Mouse (Mus musculus): ENCODE results near the gene Fabp3.
A peak's percentile ranks its signal among the peaks of the same experiment; 100 is the strongest.

The Fabp3 gene

DNA sequence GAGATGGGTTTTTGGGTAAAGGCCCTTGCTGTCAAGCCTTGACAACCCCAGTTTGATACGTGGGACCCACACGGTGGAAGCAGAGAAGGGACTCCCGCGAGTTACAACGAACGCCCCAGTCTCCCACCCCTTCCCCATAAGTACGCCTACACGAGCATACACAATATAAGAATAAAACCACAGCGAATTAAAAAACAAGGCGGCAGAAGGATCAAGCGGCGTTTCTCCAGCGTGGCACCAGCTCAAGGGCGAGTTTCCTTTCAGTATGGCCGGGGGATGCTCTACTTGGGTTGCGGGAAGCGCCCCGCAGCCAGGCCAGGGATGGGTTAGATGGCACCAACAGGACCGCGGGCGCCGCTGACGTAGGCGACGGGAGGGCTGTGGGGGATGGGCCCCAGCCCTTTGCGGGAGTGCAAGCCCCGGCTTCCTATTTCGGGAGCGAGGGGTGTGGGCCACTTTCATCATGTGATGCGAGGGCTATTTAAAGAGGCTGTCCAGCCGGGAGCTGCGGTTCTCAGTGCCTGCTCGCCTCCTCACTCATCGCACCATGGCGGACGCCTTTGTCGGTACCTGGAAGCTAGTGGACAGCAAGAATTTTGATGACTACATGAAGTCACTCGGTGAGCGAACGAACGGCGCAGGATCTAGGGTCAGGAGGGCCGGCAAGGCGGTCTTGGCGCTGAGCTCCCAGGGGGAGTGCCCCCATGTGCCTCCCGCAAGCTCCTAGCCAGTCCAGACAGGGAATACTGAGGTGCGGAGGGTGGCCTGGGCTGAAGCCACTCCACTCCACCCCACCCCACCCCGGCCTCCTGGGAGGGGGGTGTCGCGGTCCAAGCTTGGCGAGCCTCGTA is at the start of gene Fabp3, which contains the start of gene Gm10570:
Gene Fabp3, plus strand, starts transcription at position 365 of the 851 bp plus-strand sequence.
Gene Gm10570, minus strand, starts transcription at position 444 of the 851 bp plus-strand sequence.
- DNase-seq = peak; percentile 48

DNA sequence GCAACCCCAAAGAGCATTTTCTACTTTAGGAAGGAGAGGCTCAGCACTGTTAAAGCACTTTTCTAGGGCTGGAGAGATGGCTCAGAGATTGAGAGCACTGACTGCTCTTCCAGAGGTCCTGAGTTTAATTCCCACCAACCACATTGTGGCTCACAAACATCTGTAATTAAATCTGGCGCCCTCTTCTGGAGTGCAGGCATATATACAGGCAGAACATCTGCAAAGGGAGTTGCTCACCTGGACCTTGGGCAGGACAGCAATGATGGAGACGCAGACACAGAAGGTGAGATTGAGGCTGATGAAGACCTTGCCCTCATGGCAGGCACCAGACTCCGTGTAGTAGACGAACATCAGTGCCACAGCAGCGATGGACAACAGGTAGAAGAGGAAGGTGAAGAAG is 48.0 kb upstream of the Fabp3 start:
- DNase-seq = no peak

DNA sequence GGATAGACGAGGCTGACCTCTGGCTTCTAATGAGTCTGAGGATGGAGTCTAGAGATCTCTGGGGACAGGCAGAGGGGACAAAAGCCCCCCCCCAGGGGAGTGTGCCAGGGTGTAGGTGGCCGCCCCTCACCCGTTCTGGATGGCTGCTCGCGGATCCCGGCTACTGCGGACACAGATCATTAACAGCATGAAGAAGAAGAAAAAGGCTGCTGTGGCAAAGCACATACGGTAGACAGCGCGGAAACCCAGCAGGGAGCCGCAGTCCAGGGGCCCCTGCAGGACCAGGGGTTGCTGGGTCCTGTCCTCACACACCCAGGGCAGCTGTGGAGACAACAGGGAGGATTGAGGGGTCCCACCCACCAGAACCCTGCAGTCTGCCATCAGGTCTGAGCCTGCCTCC is 44.3 kb upstream of the Fabp3 start:
- DNase-seq = no peak

DNA sequence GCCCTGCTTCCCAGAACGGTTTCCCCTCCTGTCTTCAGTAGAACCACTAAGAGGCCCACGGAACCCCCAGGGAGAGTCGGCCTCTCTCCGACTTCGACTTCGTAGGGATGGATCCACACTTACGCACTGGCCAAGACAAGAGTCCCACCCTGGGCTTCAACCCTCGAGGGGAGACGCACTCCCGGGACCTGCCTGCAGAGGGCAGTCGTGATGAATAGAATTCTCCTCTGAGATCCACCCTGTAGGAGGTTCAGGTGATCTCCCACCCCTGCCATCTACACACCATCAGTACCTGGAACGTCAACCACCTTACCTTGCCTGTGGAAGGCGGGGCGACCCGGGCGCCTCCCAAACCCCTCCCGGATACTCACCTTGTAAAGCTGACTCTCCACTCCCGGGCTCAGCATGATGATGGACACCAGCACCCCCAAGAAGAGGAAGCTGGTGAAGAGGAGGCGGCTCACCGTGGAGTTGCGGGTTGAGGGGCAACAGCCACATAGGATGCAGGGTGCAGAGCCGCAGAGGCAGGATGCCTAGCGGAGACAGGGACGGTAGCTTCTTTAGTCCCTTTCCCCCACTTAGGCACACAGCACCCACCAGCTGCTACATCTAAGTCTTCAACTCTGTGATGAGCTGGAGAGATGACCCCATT is 43.6 kb upstream of the Fabp3 start:
- DNase-seq = peak; percentile 76

DNA sequence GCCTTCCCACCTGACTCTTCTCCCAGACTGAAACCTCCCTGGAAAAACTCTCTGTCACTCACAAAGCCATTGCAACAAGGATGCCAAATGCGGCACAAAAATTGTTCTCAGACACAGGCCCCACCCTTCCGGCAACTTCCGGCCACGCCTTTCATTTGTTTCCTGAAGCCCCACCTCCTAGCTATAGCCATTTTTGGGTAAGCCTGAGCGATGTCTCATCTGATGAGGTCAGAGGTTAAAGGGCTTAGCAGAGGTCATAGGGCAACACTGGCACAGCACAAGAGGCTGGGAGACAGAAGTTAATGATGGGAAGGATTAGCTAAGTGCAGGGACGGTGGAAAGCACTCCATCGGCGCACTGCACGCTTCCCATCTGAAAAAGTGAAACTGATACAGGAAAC is 41.8 kb upstream of the Fabp3 start:
- peak; percentile 43 for DNase-seq

DNA sequence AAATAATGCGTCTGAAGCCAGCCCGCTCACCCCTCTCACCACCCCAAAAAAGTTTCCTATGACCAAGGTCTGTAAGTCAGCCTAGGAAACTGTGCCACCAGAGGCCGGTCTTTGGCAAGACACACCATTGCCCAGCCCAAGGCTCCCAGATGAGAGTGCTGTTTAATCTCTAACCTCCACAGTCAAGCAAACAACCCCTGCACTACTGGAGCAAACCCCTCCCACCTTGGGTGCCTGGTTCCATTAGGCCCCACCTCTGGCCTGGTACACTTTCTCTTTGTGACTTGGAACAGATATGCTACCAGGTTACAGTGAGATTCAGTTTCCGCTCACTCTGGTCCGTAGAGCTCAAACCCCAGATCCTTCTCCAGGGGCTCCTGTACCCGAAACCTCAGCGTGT is 41.3 kb upstream of the Fabp3 start:
- peak; percentile 57 for DNase-seq

DNA sequence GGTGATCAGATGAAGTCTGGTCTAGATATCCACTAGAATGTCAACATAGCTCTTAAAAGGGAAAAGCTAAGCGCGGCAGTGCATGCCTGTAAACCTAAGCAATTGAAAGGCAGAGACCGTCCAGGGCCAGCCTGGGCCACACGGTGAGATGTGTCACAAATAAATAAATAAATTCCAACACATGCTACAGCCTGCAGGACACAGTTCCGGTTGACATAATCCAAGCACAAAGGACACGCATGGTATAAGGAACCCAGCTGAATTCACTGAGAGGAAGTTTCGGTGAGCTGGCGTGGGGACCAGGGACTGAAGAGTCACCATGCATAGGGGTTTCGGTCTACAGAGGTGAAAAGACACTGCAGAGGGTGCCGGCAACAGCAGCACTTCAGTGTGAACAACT is 39.7 kb upstream of the Fabp3 start:
- DNase-seq = no peak

DNA sequence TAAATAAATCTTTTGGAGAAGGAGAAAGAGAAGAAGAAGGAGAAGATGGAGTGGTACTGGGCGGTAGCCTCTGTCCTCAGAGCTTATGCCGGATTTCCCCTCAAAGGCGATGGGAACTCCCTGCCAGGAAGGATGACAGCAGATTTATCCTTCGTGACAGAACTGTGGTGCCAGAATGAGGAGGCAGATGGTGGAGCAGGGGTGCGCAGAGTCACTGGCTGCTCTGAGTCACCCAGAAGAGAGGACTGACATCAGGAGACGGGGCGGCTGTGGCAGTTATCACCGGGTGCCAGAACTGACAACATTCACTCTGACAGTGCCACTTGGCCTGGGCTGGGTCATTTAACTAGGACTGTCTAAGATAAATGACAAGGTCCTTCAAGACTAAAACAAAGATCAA is 38.3 kb upstream of the Fabp3 start:
- DNase-seq = peak; percentile 34

DNA sequence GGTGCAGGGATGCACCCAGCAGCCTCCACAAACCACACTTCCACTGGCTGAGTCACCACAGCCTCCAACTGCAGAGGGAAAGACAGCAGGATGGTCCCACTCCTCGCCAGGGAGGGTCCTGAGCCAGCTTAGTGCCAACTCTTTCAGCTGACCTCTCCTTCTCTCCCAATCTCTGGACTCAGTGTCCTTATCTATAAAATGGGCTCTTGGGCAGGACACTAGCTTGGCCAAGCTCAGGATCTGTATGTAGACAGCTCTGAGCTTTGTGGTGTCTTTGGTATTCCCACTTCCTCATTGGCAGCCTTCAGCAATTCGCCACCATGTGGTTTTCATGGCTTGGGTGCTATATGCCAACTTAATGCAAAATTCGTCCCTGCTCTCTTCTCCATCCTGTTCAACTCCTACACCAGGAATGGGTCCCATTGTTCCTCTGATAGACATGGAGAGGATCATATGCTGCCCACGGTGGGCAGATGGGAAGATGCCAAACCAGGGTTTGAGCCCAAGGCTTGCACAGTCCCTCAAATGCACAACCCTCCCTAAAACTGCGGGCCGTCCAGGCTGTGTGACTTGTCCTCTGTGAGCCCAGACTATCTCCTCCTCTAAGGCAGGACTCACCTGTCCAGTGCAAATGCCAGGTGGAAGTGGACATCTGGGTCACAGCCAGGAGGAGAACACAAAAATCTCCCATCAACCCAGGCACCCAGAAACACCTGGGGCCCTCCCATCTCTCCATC is 37.6 kb upstream of the Fabp3 start:
- no peak for DNase-seq

DNA sequence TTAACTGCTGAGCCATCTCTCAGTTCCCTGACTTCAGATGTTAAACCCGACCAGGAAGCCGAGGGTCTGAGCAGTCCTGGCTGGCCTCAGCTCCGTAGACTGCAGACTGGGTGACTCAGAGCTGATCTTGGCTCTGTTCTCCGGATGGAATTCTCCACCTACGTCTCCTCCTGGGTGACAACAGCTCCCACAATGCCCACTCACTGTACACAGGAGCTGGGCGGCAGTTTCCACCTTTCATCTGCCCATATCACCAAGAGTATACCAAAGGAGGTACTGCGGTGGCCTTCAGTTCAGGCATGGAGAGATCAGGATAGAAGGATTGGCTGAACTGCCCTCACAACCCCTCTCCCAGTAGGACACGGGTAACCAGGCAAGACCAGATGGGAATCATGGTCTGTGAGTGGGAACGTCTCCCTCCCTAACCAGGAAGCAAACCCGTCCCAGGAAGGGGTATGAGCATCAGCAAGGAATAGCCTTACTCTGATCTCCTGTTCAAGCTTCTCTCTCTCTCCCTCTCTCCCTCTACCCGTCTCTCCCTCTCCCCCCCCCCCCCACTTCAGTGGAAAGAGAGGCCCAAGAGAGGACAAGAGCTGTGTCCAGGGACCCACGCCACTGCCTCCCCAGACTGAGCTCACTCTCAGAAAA is 34.6 kb upstream of the Fabp3 start:
- no peak for DNase-seq

DNA sequence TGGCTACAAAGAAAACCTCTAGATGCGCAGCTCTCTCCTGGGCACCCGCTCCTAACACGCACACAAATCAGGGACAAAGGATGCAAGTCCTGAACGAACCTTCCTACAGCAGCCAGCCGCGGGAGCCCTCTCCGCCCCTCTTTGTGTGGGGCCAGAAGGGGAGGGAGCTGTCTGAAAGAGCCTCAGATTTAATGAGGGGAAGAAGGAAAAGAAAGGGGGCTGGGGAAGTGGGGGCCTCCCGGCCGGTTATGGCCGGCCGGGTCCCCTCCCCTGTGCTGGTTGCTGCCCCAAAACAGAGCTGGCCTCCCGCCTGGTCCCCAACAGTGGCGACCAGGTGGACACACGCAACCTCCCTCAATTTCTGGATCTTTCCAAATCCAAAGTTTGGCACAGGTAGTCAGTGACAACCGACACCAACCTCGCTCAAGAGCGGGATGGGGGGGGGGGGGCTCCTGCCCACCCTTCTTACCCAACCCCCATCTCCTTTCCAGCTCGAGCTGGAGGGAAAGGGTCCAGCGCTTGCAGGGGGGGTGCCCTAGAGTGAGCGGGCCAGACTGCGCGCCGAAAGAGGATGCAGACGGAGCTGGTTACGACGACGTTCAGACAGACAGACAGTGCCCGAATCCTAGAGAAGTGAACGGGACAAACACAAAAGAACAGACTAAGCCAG is 33.9 kb upstream of the Fabp3 start:
- DNase-seq = no peak

DNA sequence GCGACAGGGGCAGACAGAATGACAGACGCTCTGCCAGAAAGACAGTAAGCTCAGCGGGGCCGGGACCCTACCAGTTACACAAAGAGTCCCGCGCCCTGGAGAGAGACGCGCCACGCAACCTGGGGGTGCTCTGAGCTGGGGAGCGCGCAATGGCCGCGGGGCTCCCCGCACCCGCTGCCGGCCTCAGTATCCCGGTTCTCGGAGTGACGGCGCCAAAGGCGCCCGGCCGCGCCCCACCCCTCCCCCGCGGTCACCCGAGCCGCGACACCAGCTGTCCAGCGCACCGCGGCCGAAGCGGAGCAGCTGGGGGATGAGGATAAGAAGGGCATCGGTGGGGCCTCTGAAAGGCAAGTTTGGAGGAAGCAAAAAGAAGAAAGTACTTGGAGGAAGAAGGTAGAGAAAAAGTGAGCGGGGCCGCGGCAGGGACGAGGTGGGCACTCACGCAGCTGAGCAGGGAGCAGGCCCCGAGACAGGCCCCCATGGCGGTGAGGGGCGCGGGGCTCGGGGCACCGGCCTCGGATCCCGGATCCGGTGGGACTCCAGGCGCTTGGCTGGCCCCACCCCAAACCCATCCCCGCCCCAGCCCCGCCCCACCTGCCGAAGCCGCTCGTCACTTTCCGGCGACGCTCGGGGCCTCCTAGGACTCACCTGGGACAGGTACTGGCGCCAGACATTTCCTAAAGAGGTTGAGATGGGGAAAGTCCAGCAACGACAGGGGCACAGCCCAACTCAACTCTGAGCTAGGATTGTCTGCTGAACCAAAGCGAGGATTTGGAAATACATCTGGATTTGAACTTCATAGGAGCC is 33.2 kb upstream of the Fabp3 start:
- no peak for DNase-seq

DNA sequence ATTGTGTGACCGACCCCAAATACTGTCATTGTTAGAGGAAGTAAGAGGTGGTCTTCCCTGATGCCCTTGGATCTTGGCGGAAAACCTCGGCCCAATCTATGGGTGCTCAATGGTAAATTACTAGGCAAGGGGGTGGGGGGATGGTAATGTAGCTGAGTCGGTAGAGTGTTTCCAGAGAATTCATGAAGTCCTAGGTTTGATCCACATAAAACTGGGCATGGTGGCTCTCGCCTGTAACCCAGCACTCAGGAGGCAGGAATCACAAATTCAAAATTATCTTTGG is 32.6 kb upstream of the Fabp3 start:
- DNase-seq = no peak

DNA sequence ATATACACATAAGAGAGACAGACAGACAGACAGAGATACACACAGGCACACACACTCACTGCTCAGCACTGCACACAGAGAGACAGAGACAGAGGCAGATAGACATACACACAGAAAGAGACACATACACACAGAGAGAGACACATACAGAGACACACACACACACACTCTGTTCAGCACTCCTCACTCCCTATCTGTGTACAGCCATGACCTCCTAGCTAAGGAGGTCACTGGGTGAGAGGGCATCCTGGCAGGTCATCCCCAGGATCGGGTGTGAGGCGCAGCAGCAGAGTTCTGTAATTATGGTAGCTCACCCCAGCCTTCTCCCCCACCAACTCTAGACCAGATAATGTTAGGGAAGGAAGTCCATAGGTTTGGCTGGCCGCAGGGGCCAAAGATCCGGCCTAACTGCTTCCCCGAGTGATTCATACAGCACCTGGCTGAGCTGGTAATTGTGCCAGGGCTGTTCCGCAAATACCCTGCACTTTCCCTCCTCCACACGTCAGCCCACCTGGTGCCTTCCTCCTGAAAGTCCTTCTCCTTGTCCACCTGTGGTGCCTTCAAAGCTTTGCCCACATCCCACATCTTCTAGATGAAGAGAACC is 31.7 kb upstream of the Fabp3 start:
- DNase-seq = no peak

DNA sequence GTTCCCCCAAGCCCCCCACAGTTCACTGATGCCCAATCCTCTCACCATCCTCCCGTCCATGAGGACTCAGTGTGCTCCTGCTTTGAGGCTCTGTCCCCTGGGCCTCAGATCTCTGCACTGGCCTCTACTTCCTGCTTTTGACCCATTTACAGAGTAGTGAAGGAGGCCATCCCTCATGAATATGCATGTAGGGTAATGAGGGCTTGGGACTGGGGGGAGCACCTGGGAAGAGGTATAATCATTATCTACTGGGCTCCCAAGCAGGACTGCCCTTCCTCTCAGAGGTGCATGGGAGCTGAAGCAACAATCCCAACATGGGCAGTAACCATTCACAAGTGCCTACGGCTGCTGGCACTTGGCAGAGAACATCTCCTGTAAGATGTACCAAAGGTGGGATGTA is 29.3 kb upstream of the Fabp3 start, which contains the start of gene Serinc2:
Gene Serinc2, minus strand, starts transcription at position 101 of the 400 bp plus-strand sequence.
- no peak for DNase-seq

DNA sequence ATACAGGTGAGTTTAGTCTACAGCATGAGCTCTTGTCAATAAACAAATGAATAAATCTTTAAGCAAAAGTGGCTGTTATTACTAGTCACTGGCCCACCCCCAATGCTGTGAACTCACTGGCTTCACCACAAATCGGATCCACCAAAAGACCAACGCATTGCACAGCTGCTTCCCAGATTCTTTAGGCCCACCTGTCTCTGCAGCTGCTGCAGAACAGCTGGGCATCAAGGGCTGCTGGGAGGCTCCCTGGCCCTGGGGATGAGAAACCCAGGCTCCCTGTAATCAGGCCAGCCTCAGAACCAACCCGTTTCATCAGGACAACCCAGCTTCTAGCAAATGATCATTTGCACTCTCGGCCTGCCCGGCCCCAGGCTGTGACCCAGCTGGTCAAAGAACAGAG is 25.5 kb upstream of the Fabp3 start:
- DNase-seq = no peak

DNA sequence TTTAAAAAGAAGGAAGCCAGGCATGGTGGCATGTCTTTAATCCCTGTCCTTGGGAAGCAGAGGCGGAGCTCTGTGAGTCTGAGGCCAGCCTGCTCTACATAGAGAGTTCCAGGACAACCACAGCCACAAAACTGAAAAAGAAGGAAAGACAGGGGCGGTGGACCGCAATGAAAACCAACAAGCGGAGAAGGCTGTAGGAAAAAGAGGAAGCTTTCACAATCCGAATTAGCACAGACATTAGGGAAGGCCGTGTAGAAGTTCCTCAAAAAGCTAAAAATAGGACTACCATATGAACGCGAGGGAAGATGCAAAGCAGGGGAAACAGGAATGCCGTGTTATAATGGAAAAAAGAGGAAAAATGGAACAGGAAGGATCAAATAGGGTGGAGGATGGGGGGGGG is 24.6 kb upstream of the Fabp3 start:
- DNase-seq = no peak

DNA sequence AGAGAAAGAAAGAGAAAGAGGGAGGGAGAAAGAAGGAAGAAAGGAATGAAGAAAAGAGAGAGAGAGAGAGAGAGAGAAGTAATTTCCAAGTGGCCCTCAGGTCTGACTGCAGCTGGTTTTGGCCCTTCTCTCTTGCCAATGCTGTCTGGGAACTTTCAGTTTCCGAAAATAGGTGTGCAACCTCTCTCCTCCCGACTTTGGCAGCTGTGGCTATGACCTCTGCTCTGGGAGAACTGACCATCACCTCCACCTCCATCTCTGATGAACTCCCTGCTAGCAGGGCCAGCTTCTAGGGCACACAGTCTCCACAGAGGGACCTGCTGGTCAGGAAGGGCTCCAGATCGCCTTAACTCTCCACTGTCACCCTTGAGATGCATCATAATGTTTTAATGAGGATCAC is 21.9 kb upstream of the Fabp3 start:
- DNase-seq = no peak

DNA sequence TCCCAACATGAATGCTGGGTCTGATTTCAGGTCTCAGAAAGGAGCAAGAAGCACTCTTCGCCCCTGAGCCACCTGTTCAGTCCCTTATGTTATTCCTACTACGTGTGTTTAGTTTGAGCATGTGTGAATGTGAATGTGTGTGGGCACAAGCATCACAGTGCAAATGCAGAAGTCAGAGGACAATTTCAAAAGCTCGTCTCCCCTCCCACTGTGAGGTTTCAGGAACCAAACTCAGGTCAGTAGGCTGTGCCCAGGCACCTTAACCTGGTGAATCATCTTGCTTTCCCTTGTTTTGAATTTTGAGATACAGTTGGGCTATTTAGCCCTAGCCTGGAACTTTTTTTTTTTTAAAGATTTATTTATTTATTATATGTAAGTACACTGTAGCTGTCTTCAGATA is 18.6 kb upstream of the Fabp3 start:
- DNase-seq = no peak

DNA sequence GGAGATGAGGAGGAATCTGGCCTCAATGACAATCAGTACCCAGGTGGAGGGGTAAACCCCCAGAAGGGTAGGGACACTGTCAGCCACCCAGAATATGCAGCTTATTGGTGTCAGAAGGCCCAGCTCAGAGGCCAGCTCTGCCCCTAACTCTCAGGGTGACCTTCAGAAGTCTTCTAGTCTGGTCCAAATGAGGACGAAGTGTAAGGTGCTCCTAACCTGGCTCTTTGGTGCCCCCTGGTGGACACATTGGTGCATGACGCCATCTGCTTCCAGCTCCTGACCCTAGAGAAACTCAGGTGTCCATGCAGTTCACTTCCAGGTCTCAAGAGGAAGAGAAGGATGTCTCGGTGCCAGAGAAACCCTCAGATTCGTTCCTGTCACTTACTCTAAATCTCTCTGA is 16.1 kb upstream of the Fabp3 start:
- DNase-seq = peak; percentile 75

DNA sequence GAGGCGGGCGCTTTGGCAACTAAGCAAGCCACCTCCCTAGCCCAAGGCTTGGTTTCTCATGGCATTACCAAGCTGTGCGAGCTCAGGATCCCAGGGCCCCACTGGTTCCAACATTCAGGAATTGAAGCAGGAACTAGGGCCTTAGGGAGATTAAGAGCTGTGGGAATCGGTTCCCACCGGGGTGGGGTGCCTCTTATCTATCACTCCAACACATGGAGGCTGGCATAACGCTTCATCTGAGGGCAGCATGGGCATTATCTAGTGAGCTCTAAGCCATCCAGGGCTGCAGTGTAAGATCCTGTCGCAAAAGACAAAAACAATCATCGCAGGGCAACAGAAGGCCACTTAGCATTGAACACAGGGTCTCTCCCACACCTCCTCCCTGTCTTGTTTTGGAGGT is 13.9 kb upstream of the Fabp3 start:
- no peak for DNase-seq

Data from lung, postnatal 10 days (tissue).